Mouse (Mus musculus) induced T-regulatory cell, adult 2 months (primary cell): ENCODE measurements around the gene Atg101.
"Not testable (repeated sequence)": the region's sequence is repeated elsewhere in the genome, so short reads cannot be mapped to it uniquely, and the experiment has no call there.

Experiments
- DNase-seq: peaks from one replicate; pipeline ENCODE4 v3.0.0-alpha.2; 2012; ENCODE audit warnings: low read depth

The Atg101 gene

GRCm38 (mm10) chr15:101316279-101316912 lies 32.3 kb downstream of the Atg101 start:
- DNase-seq: no peak

GRCm38 (mm10) chr15:101316913-101317813 lies 33.1 kb downstream of the Atg101 start:
- no peak for DNase-seq

GRCm38 (mm10) chr15:101317814-101318500 lies 33.9 kb downstream of the Atg101 start:
- DNase-seq: no peak

- no peak for DNase-seq
Measured at GRCm38 (mm10) chr15:101318889-101319765, 35.1 kb downstream of the Atg101 start.

- no peak for DNase-seq
Measured at GRCm38 (mm10) chr15:101320010-101320617, 36.0 kb downstream of the Atg101 start.

- DNase-seq: no peak
Measured at GRCm38 (mm10) chr15:101320618-101321041, 36.6 kb downstream of the Atg101 start.

- DNase-seq: no peak
Measured at GRCm38 (mm10) chr15:101321126-101321525, 37.1 kb downstream of the Atg101 start.

GRCm38 (mm10) chr15:101322106-101322505 lies 38.0 kb downstream of the Atg101 start:
- DNase-seq: no peak

- DNase-seq: no peak
Measured at GRCm38 (mm10) chr15:101322640-101323039, 38.6 kb downstream of the Atg101 start.

- peak; percentile 39 for DNase-seq
Measured at GRCm38 (mm10) chr15:101323511-101323910, 39.4 kb downstream of the Atg101 start.

GRCm38 (mm10) chr15:101324409-101324808 lies 40.3 kb downstream of the Atg101 start:
- not testable (repeated sequence) for DNase-seq

- DNase-seq: peak; percentile 42
Measured at GRCm38 (mm10) chr15:101325991-101326534, 42.0 kb downstream of the Atg101 start.

GRCm38 (mm10) chr15:101327282-101327681 lies 43.2 kb downstream of the Atg101 start:
- peak; percentile 71 for DNase-seq

GRCm38 (mm10) chr15:101328876-101329563 lies 44.9 kb downstream of the Atg101 start:
- no peak for DNase-seq

- DNase-seq: no peak
Measured at GRCm38 (mm10) chr15:101329564-101329892, 45.5 kb downstream of the Atg101 start.

GRCm38 (mm10) chr15:101331090-101331489 lies 47.0 kb downstream of the Atg101 start:
- no peak for DNase-seq

- DNase-seq: no peak
Measured at GRCm38 (mm10) chr15:101332370-101332769, 48.3 kb downstream of the Atg101 start.

GRCm38 (mm10) chr15:101333165-101333564 lies 49.1 kb downstream of the Atg101 start:
- DNase-seq: no peak

- no peak for DNase-seq
Measured at GRCm38 (mm10) chr15:101333648-101334047, 49.6 kb downstream of the Atg101 start.

- DNase-seq: no peak
Measured at GRCm38 (mm10) chr15:101336474-101337174, 52.6 kb downstream of the Atg101 start.
